ENCODE assay signal across 9 mouse cellular contexts in the genomic region with DNA sequence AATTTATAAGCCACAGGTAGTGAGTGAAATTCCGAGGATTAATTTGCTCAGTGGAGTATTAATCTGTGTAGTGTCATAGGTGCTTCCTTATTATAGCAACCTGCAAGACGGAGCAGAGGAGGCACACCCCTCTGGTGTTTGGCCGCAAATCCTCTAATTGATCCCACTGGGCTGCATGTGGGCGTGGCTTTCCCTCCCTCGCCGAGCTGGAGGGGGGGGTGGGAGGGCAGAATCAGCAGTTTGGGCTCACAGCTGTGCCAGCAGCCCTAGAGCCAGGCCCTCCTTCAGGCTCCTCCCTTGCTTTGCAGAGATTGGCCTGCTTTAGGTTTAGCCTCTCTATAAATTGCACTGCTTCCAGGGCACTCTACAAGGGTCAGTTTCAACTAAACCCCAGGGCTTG. TPM values are rescaled to one million over a fixed set of nuclear protein-coding genes. Genes with fewer than 3 reads are reported as not detected.
DNase-seq lines count a peak whose midpoint lies in the region; ATAC-seq and TF ChIP-seq lines count a peak whose summit lies in the region.
"Had no signal": no experiment of that assay in that cellular context is flagged by ENCODE, and none has a peak within 500 bp of the region (broad histone marks: within the 10 kb centered on the region; RNA-seq: fewer than 3 reads in every experiment).

No protein-coding gene starts in this region.

- H3K27ac ChIP-seq in heart, embryonic 12.5 days (ENCODE audit: poor library complexity, severe bottlenecking), result no peak overlapping the region
- H3K27ac ChIP-seq in embryonic facial prominence, embryonic 12.5 days, result no peak overlapping the region
- H3K27ac ChIP-seq in intestine, postnatal 0 days (ENCODE audit: low read depth, low read length), result no peak overlapping the region
- H3K27ac ChIP-seq in midbrain, embryonic 16.5 days (ENCODE audit: low read length), result no peak overlapping the region
- H3K27ac ChIP-seq: macrophage had no signal

- H3K36me3 ChIP-seq in heart, embryonic 12.5 days, result no peaks in the 10 kb centered on the region
- H3K36me3 ChIP-seq in embryonic facial prominence, embryonic 12.5 days, result no peaks in the 10 kb centered on the region
- H3K36me3 ChIP-seq in intestine, postnatal 0 days (ENCODE audit: control insufficient read depth, insufficient read depth), result no peaks in the 10 kb centered on the region
- no peaks in the 10 kb centered on the region for H3K36me3 ChIP-seq in midbrain, embryonic 16.5 days (ENCODE audit: control insufficient read depth, insufficient read depth, low read length)

- peaks cover 22% of the 10 kb centered on the region for H3K4me1 ChIP-seq in heart, embryonic 12.5 days (replicated peaks)
- peaks cover 21% of the 10 kb centered on the region for H3K4me1 ChIP-seq in embryonic facial prominence, embryonic 12.5 days
- H3K4me1 ChIP-seq in intestine, postnatal 0 days (replicated peaks; ENCODE audit: control insufficient read depth, insufficient read depth, low read length), result peaks cover 3% of the 10 kb centered on the region; the same call in 1 of the 2 replicates
- H3K4me1 ChIP-seq in midbrain, embryonic 16.5 days (ENCODE audit: control insufficient read depth, insufficient read depth, low read length), result peaks cover 40% of the 10 kb centered on the region

- no peak overlapping the region for H3K9ac ChIP-seq in heart, embryonic 12.5 days
- no peak overlapping the region for H3K9ac ChIP-seq in embryonic facial prominence, embryonic 12.5 days
- no peak overlapping the region for H3K9ac ChIP-seq in intestine, postnatal 0 days (ENCODE audit: low read depth, low read length)
- no peak overlapping the region for H3K9ac ChIP-seq in midbrain, embryonic 16.5 days (ENCODE audit: low read depth, low read length)

- WGBS in heart, embryonic 12.5 days, result 8% methylated on average over 6 of the region's 6 CpGs
- 2% methylated on average over 6 of the region's 6 CpGs for WGBS in embryonic facial prominence, embryonic 12.5 days
- WGBS in intestine, postnatal 0 days, result under 1% methylated on average over 6 of the region's 6 CpGs
- 3% methylated on average over 6 of the region's 6 CpGs for WGBS in midbrain, embryonic 16.5 days

- no peak for TF ChIP-seq CTCF in intestine, postnatal 0 days (IDR thresholded peaks at IDR 0.05; ENCODE audit: low read depth)

- H3K27me3 ChIP-seq in heart, embryonic 12.5 days (replicated peaks), result no peaks in the 10 kb centered on the region
- H3K27me3 ChIP-seq in embryonic facial prominence, embryonic 12.5 days, result no peaks in the 10 kb centered on the region; the same call in 1 of the 2 replicates
- no peaks in the 10 kb centered on the region for H3K27me3 ChIP-seq in intestine, postnatal 0 days (replicated peaks; ENCODE audit: control insufficient read depth, insufficient read depth, low read length)
- no peaks in the 10 kb centered on the region for H3K27me3 ChIP-seq in midbrain, embryonic 16.5 days (ENCODE audit: control insufficient read depth, insufficient read depth, low read depth, low read length)

- H3K4me3 ChIP-seq in heart, embryonic 12.5 days, result no peak overlapping the region
- no peak overlapping the region for H3K4me3 ChIP-seq in embryonic facial prominence, embryonic 12.5 days
- H3K4me3 ChIP-seq in intestine, postnatal 0 days (ENCODE audit: low read depth, low read length), result no peak overlapping the region
- no peak overlapping the region for H3K4me3 ChIP-seq in midbrain, embryonic 16.5 days (ENCODE audit: low read depth, low read length)

- no peak for ATAC-seq in heart, embryonic 12.5 days (ENCODE audit: insufficient number of reproducible peaks, low FRiP score)
- peak; percentile 73; the same call in 1 of the 2 replicates for ATAC-seq in embryonic facial prominence, embryonic 12.5 days (ENCODE audit: insufficient number of reproducible peaks, insufficient read depth, low FRiP score, low TSS enrichment)
- ATAC-seq in intestine, postnatal 0 days, result peak; percentile 59
- peak; percentile 66 for ATAC-seq in midbrain, embryonic 16.5 days
- no peak for ATAC-seq in granulocyte monocyte progenitor cell, adult 5-6 weeks (replicated peaks; ENCODE audit: poor library complexity, severe bottlenecking)

- H3K9me3 ChIP-seq in heart, embryonic 12.5 days (replicated peaks), result no peaks in the 10 kb centered on the region
- no peaks in the 10 kb centered on the region for H3K9me3 ChIP-seq in embryonic facial prominence, embryonic 12.5 days
- no peaks in the 10 kb centered on the region for H3K9me3 ChIP-seq in intestine, postnatal 0 days (ENCODE audit: control insufficient read depth)
- H3K9me3 ChIP-seq in midbrain, embryonic 16.5 days (replicated peaks; ENCODE audit: control insufficient read depth, low read length, poor library complexity, severe bottlenecking), result no peaks in the 10 kb centered on the region

- no peak for DNase-seq in heart, adult 9 months (ENCODE audit: low spot score in 2 of 2)
- no peak for DNase-seq in left cerebral cortex, adult 18-20 months (ENCODE audit: low spot score in 2 of 2)
- no peak for DNase-seq in right cerebral cortex, postnatal 36 days (ENCODE audit: low spot score in 2 of 2)

- H3K4me2 ChIP-seq in heart, embryonic 12.5 days, result peak overlapping the region; percentile 45
- H3K4me2 ChIP-seq in embryonic facial prominence, embryonic 12.5 days (replicated peaks), result peak overlapping the region; percentile 24
- 0 out of 2 replicates have a peak overlapping the region, but pooled peaks have one; percentile 35 for H3K4me2 ChIP-seq in intestine, postnatal 0 days (replicated peaks; ENCODE audit: low read depth)
- no peak overlapping the region for H3K4me2 ChIP-seq in midbrain, embryonic 16.5 days (ENCODE audit: low read length)

RNA-seq across cellular contexts. Expression of gene Rps24, which starts 43.3 kb away (rescaled TPM):
- 836 and 843 TPM in 2 replicates for polyA plus RNA-seq in heart, embryonic 12.5 days (2016; fragmentation: Nextera tagmentation; extraction: Ambion mirVana)
- polyA plus RNA-seq in embryonic facial prominence, embryonic 12.5 days (2016; fragmentation: Nextera tagmentation; extraction: Ambion mirVana), result 1,139 and 1,150 TPM in 2 replicates
- 766 and 793 TPM in 2 replicates for polyA plus RNA-seq in intestine, postnatal 0 days (2015; fragmentation: Nextera tagmentation; extraction: Ambion mirVana)
- polyA plus RNA-seq in midbrain, embryonic 16.5 days (2015; fragmentation: Nextera tagmentation; extraction: Ambion mirVana), result 498 and 513 TPM in 2 replicates
- total RNA-seq in left cerebral cortex, adult 18-20 months (2021), result 100 to 1,000 TPM; 776 to 777 TPM
- 4,650 and 5,450 TPM in 2 replicates for total RNA-seq in granulocyte monocyte progenitor cell, adult 5-6 weeks (2014; fragmentation: Nextera tagmentation)
- total RNA-seq in granulocyte monocyte progenitor cell, adult 5-6 weeks (2017), result 5,024 and 5,294 TPM in 2 replicates

RNA-seq across cellular contexts. Expression of gene Polr3a, which starts 43.4 kb away (rescaled TPM):
- polyA plus RNA-seq in heart, embryonic 12.5 days (2016; fragmentation: Nextera tagmentation; extraction: Ambion mirVana), result 12.8 and 15.3 TPM in 2 replicates
- polyA plus RNA-seq in embryonic facial prominence, embryonic 12.5 days (2016; fragmentation: Nextera tagmentation; extraction: Ambion mirVana), result 22.2 and 24.9 TPM in 2 replicates
- 5.1 and 6.6 TPM in 2 replicates for polyA plus RNA-seq in intestine, postnatal 0 days (2015; fragmentation: Nextera tagmentation; extraction: Ambion mirVana)
- polyA plus RNA-seq in midbrain, embryonic 16.5 days (2015; fragmentation: Nextera tagmentation; extraction: Ambion mirVana), result 17.9 and 18.9 TPM in 2 replicates
- 10 to 100 TPM; 31.7 to 35.0 TPM for total RNA-seq in left cerebral cortex, adult 18-20 months (2021)
- 18.9 and 35.8 TPM in 2 replicates for total RNA-seq in granulocyte monocyte progenitor cell, adult 5-6 weeks (2014; fragmentation: Nextera tagmentation)
- 14.3 and 16.0 TPM in 2 replicates for total RNA-seq in granulocyte monocyte progenitor cell, adult 5-6 weeks (2017)

Comparison
In these comparisons a context has a peak if more than half of its experiments do, and no peak if none do; other contexts are left out.
1. ATAC-seq: peak in embryonic facial prominence, embryonic 12.5 days (single experiment), intestine, postnatal 0 days (single experiment) and midbrain, embryonic 16.5 days (single experiment); none in heart, embryonic 12.5 days (single experiment) and granulocyte monocyte progenitor cell, adult 5-6 weeks (single experiment).